Mouse (Mus musculus): Measurements from ENCODE around the gene Cysrt1. TPM values are rescaled to one million over a fixed set of nuclear protein-coding genes. Genes with fewer than 3 reads are reported as not detected.
A peak's percentile ranks its signal among the peaks of the same experiment; 100 is the strongest.
"Not testable (repeated sequence)": the region's sequence is repeated elsewhere in the genome, so short reads cannot be mapped to it uniquely, and the experiment has no call there.

Gene Cysrt1
- polyA plus RNA-seq, 1 experiment from 2014 or later, result 0.26 TPM

- Histone ChIP-seq H3K9me3 (no peaks in the 10 kb centered on the region), H3K9ac (peak overlapping the region; percentile 71), H3K4me1 (peaks cover 56% of the 10 kb centered on the region), H3K36me3 (replicated peaks) (no peaks in the 10 kb centered on the region), H3K27me3 (replicated peaks) (peaks cover 8% of the 10 kb centered on the region; the same call in 1 of the 2 replicates), H3K4me2 (peak overlapping the region; percentile 99), H3K4me3 (peak overlapping the region; percentile 81), H3K27ac (peak overlapping the region; percentile 80)
- peak; percentile 13 for ATAC-seq (replicated peaks)
- WGBS, result under 1% methylated on average over 81 of the region's 82 CpGs
Measured at GRCm38 (mm10) chr2:25262795-25263622, 20.8 kb upstream of the Cysrt1 start.

- peaks cover 8% of the 10 kb centered on the region; the same call in 1 of the 2 replicates for H3K27me3 ChIP-seq (replicated peaks)
- peak within 1 kb of the TSS; percentile 80 for H3K27ac ChIP-seq
- H3K4me1 ChIP-seq, result peaks cover 51% of the 10 kb centered on the region
- ATAC-seq (replicated peaks), result peak; percentile 99
- under 1% methylated on average over 39 of the region's 39 CpGs for WGBS
- H3K36me3 ChIP-seq (replicated peaks), result no peaks in the 10 kb centered on the region
- peak within 1 kb of the TSS; percentile 81 for H3K4me3 ChIP-seq
- H3K9me3 ChIP-seq, result no peaks in the 10 kb centered on the region
- H3K9ac ChIP-seq, result peak within 1 kb of the TSS; percentile 71
- peak within 1 kb of the TSS; percentile 99 for H3K4me2 ChIP-seq
Measured at GRCm38 (mm10) chr2:25262291-25262767, 20.1 kb upstream of the Cysrt1 start, which contains the start of gene Tprn. Tprn (plus strand) TSS chr2:25262618.

GRCm38 (mm10) chr2:25261870-25262269 lies 19.6 kb upstream of the Cysrt1 start:
- Histone ChIP-seq H3K9ac (peak overlapping the region; percentile 47; the same call in 1 of the 2 replicates), H3K27me3 (replicated peaks) (peaks cover 8% of the 10 kb centered on the region; the same call in 1 of the 2 replicates), H3K27ac (peak overlapping the region; percentile 80), H3K4me1 (peaks cover 50% of the 10 kb centered on the region), H3K4me2 (peak overlapping the region; percentile 99), H3K9me3 (no peaks in the 10 kb centered on the region), H3K4me3 (peak overlapping the region; percentile 81), H3K36me3 (replicated peaks) (no peaks in the 10 kb centered on the region)
- WGBS, result 44% methylated on average over 12 of the region's 12 CpGs
- peak; percentile 2; the same call in 1 of the 2 replicates for ATAC-seq (replicated peaks)

GRCm38 (mm10) chr2:25258887-25259286 lies 16.6 kb upstream of the Cysrt1 start:
- no peak for ATAC-seq (replicated peaks)
- peaks cover 40% of the 10 kb centered on the region for H3K4me1 ChIP-seq
- H3K9me3 ChIP-seq, result no peaks in the 10 kb centered on the region
- H3K4me2 ChIP-seq, result no peak overlapping the region
- no peak overlapping the region for H3K4me3 ChIP-seq
- H3K9ac ChIP-seq, result no peak overlapping the region
- H3K27me3 ChIP-seq (replicated peaks), result peaks cover 2% of the 10 kb centered on the region; the same call in 1 of the 2 replicates
- H3K36me3 ChIP-seq (replicated peaks), result no peaks in the 10 kb centered on the region
- WGBS, result 46% methylated on average over 2 of the region's 2 CpGs
- H3K27ac ChIP-seq, result no peak overlapping the region

GRCm38 (mm10) chr2:25257250-25257649 lies 15.0 kb upstream of the Cysrt1 start:
- H3K4me3 ChIP-seq; H3K36me3 ChIP-seq (replicated peaks); H3K27ac ChIP-seq; H3K4me2 ChIP-seq; ATAC-seq (replicated peaks); H3K9ac ChIP-seq; H3K9me3 ChIP-seq; H3K27me3 ChIP-seq (replicated peaks): not testable (repeated sequence)
- peaks cover 31% of the 10 kb centered on the region for H3K4me1 ChIP-seq
- WGBS, result 89% methylated on average over 5 of the region's 5 CpGs

- not testable (repeated sequence) for H3K36me3 ChIP-seq (replicated peaks); H3K27me3 ChIP-seq (replicated peaks); H3K9me3 ChIP-seq; H3K27ac ChIP-seq; ATAC-seq (replicated peaks)
- peak overlapping the region; percentile 87 for H3K4me3 ChIP-seq
- peak overlapping the region; percentile 74; the same call in 1 of the 2 replicates for H3K9ac ChIP-seq
- WGBS, result 57% methylated on average over 12 of the region's 12 CpGs
- peaks cover 25% of the 10 kb centered on the region for H3K4me1 ChIP-seq
- peak overlapping the region; percentile 99 for H3K4me2 ChIP-seq
Measured at GRCm38 (mm10) chr2:25256443-25257109, 14.3 kb upstream of the Cysrt1 start.

- H3K4me2 ChIP-seq, result peak within 1 kb of the TSS; percentile 99
- peak within 1 kb of the TSS; percentile 87 for H3K4me3 ChIP-seq
- no peaks in the 10 kb centered on the region for H3K27me3 ChIP-seq (replicated peaks)
- H3K9me3 ChIP-seq, result no peaks in the 10 kb centered on the region
- peaks cover 25% of the 10 kb centered on the region for H3K4me1 ChIP-seq
- whole genome bisulfite sequencing, result under 1% methylated on average over 39 of the region's 39 CpGs
- peak; percentile 92 for ATAC-seq (replicated peaks)
- H3K36me3 ChIP-seq (replicated peaks), result 0 out of 2 replicates have a peak, but pooled peaks cover 5% of the 10 kb centered on the region
- peak within 1 kb of the TSS; percentile 74 for H3K27ac ChIP-seq
- peak within 1 kb of the TSS; percentile 74 for H3K9ac ChIP-seq
Measured at GRCm38 (mm10) chr2:25255284-25255779, 13.1 kb upstream of the Cysrt1 start, which contains the start of gene Tmem203. Tmem203 (plus strand) TSS chr2:25255439.

GRCm38 (mm10) chr2:25252331-25252730 lies 10.1 kb upstream of the Cysrt1 start:
- no peak overlapping the region for H3K27ac ChIP-seq
- WGBS, result 87% methylated on average over 1 of the region's 1 CpGs
- no peak overlapping the region for H3K4me3 ChIP-seq
- H3K9me3 ChIP-seq, result no peaks in the 10 kb centered on the region
- no peak overlapping the region for H3K4me2 ChIP-seq
- no peaks in the 10 kb centered on the region for H3K27me3 ChIP-seq (replicated peaks)
- peaks cover 23% of the 10 kb centered on the region for H3K4me1 ChIP-seq
- H3K36me3 ChIP-seq (replicated peaks), result 0 out of 2 replicates have a peak, but pooled peaks cover 5% of the 10 kb centered on the region
- no peak overlapping the region for H3K9ac ChIP-seq
- no peak for ATAC-seq (replicated peaks)

- Histone ChIP-seq H3K4me3 (no peak within 1 kb of the TSS), H3K9me3 (no peaks in the 10 kb centered on the region), H3K4me2 (no peak within 1 kb of the TSS), H3K36me3 (replicated peaks) (0 out of 2 replicates have a peak, but pooled peaks cover 4% of the 10 kb centered on the region), H3K4me1 (peaks cover 21% of the 10 kb centered on the region), H3K27ac (no peak within 1 kb of the TSS), H3K27me3 (replicated peaks) (no peaks in the 10 kb centered on the region), H3K9ac (no peak within 1 kb of the TSS)
- 93% methylated on average over 10 of the region's 10 CpGs for WGBS
- ATAC-seq (replicated peaks), result no peak
Measured at GRCm38 (mm10) chr2:25246183-25247072, 4.2 kb upstream of the Cysrt1 start, which contains the start of gene AL732309.1. AL732309.1 (minus strand) TSS chr2:25246863.

- H3K36me3 ChIP-seq (replicated peaks), result no peaks in the 10 kb centered on the region
- no peak overlapping the region for H3K27ac ChIP-seq
- peaks cover 31% of the 10 kb centered on the region for H3K4me1 ChIP-seq
- H3K9me3 ChIP-seq, result no peaks in the 10 kb centered on the region
- no peak overlapping the region for H3K4me3 ChIP-seq
- H3K9ac ChIP-seq, result no peak overlapping the region
- no peak for ATAC-seq (replicated peaks)
- no peaks in the 10 kb centered on the region for H3K27me3 ChIP-seq (replicated peaks)
- H3K4me2 ChIP-seq, result no peak overlapping the region
- 89% methylated on average over 4 of the region's 4 CpGs for WGBS
Measured at GRCm38 (mm10) chr2:25244144-25244543, 1.9 kb upstream of the Cysrt1 start.

GRCm38 (mm10) chr2:25243342-25243741 lies 1.1 kb upstream of the Cysrt1 start:
- H3K4me1 ChIP-seq, result peaks cover 31% of the 10 kb centered on the region

More at GRCm38 (mm10) chr2:25243342-25243741, 1.1 kb upstream of the Cysrt1 start:
- no peaks in the 10 kb centered on the region for H3K9me3 ChIP-seq
- 81% methylated on average over 8 of the region's 8 CpGs for WGBS
- H3K27ac ChIP-seq, result no peak overlapping the region
- H3K4me2 ChIP-seq, result peak overlapping the region; percentile 90
- ATAC-seq (replicated peaks), result no peak
- H3K27me3 ChIP-seq (replicated peaks), result no peaks in the 10 kb centered on the region
- H3K9ac ChIP-seq, result peak overlapping the region; percentile 65; the same call in 1 of the 2 replicates
- no peaks in the 10 kb centered on the region for H3K36me3 ChIP-seq (replicated peaks)
- peak overlapping the region; percentile 56 for H3K4me3 ChIP-seq
